Mouse (Mus musculus) forebrain, postnatal 0 days (tissue): ENCODE data around the gene Myo16. TPM values are rescaled to one million over a fixed set of nuclear protein-coding genes. Genes with fewer than 3 reads are reported as not detected.

Source experiments
- ATAC-seq: fragments of 200-750 bp; cut with Nextera tagmentation; 2 replicates; pipeline ENCODE4 v1.8.0; 2017; ENCODE audit warnings: mild to moderate bottlenecking, moderate library complexity
- DNase-seq: peaks from one replicate; pipeline ENCODE4 v3.0.0-alpha.2; 2015
- H3K27ac ChIP-seq: fragments of 300-500 bp; sonication (generic); 2 replicates; pipeline ENCODE4 v1.5.1; 2014; ENCODE audit warnings: low read depth, mild to moderate bottlenecking, antibody characterized with exemption, low read length, moderate library complexity, mixed read lengths
- H3K27me3 ChIP-seq: fragments of 300-500 bp; sonication (generic); 2 replicates; pipeline ENCODE4 v1.6.1; 2014; ENCODE audit warnings: mild to moderate bottlenecking, low read length, mixed read lengths; ENCODE audit not compliant: insufficient read depth
- H3K36me3 ChIP-seq: fragments of 300-500 bp; sonication (generic); 2 replicates; pipeline ENCODE4 v1.6.1; 2014; ENCODE audit warnings: mild to moderate bottlenecking, moderate library complexity; ENCODE audit not compliant: insufficient read depth
- H3K4me1 ChIP-seq: fragments of 300-500 bp; sonication (generic); 2 replicates; pipeline ENCODE4 v1.6.1; 2014; ENCODE audit warnings: antibody characterized with exemption; ENCODE audit not compliant: insufficient read depth
- H3K4me2 ChIP-seq: fragments of 300-500 bp; sonication (generic); 2 replicates; pipeline ENCODE4 v1.6.1; 2014; ENCODE audit warnings: low read depth, mild to moderate bottlenecking, moderate library complexity
- H3K4me3 ChIP-seq: fragments of 300-500 bp; sonication (generic); 2 replicates; pipeline ENCODE4 v1.5.1; 2014; ENCODE audit warnings: low read depth, low read length, mixed read lengths
- H3K9ac ChIP-seq: fragments of 300-500 bp; sonication (generic); 2 replicates; pipeline ENCODE4 v1.6.1; 2014; ENCODE audit warnings: mild to moderate bottlenecking
- H3K9me3 ChIP-seq: fragments of 300-500 bp; sonication (generic); 2 replicates; pipeline ENCODE4 v1.6.1; 2016; ENCODE audit warnings: low read length
- CTCF ChIP-seq: sonication (generic); IDR thresholded peaks from 2 replicates; pipeline ENCODE4 v1.5.1; 2016; ENCODE audit warnings: antibody characterized with exemption, control low read depth, low read depth
- WGBS: fragments of 180-500 bp; shearing (Covaris S2); extraction: QIAGEN DNeasy Blood & Tissue Kit; methylation state at CpG from one replicate; pipeline ENCODE4 v1.1.7; 2014; 5-methylcytosine and 5-hydroxymethylcytosine counted together
- polyA plus RNA-seq: library from polyadenylated mRNA; unstranded; fragments of >200 nt; fragmentation: Nextera tagmentation; extraction: Ambion mirVana; gene quantifications from 2 replicates; pipeline ENCODE4 v1.2.1, GENCODE M21; 2015
- total RNA-seq: library from RNA; depleted of rRNA; stranded (reverse); fragments of >200 nt; gene quantifications from 2 replicates; pipeline ENCODE4 v1.2.3, GENCODE M21; 2014

The Myo16 gene
- total and polyA plus RNA-seq, 2 experiments from 2014 or later, result 5.5 to 58.6 TPM

GRCm38 (mm10) chr8:10474446-10474845 is 320.7 kb downstream of the Myo16 start:
- Histone ChIP-seq H3K27ac (no peak overlapping the region), H3K36me3 (peaks cover 2% of the 10 kb centered on the region; the same call in 1 of the 2 replicates), H3K4me3 (no peak overlapping the region), H3K4me1 (peaks cover 6% of the 10 kb centered on the region; the same call in 1 of the 2 replicates), H3K9ac (no peak overlapping the region), H3K27me3 (no peaks in the 10 kb centered on the region), H3K4me2 (no peak overlapping the region), H3K9me3 (no peaks in the 10 kb centered on the region)
- DNase-seq, result peak; percentile 52
- WGBS, result 57% methylated on average over 3 of the region's 3 CpGs
- 0 out of 2 replicates have a peak, but pooled peaks have one; percentile 56 for ATAC-seq
- TF ChIP-seq CTCF, result no peak

GRCm38 (mm10) chr8:10479059-10479458 is 325.3 kb downstream of the Myo16 start:
- Histone ChIP-seq H3K4me3 (no peak overlapping the region), H3K9ac (no peak overlapping the region), H3K27me3 (no peaks in the 10 kb centered on the region), H3K4me1 (peaks cover 6% of the 10 kb centered on the region; the same call in 1 of the 2 replicates), H3K9me3 (no peaks in the 10 kb centered on the region), H3K36me3 (peaks cover 2% of the 10 kb centered on the region; the same call in 1 of the 2 replicates), H3K4me2 (no peak overlapping the region), H3K27ac (no peak overlapping the region)
- ATAC-seq (no peak; the same call in 1 of the 2 replicates), DNase-seq (peak; percentile 41)
- TF ChIP-seq CTCF, result no peak
- 33% methylated on average over 10 of the region's 10 CpGs for WGBS

GRCm38 (mm10) chr8:10480850-10481249 is 327.1 kb downstream of the Myo16 start:
- no peaks in the 10 kb centered on the region for H3K27me3 ChIP-seq
- H3K9ac ChIP-seq, result no peak overlapping the region
- no peak overlapping the region for H3K4me2 ChIP-seq
- no peak for DNase-seq
- no peak for TF ChIP-seq CTCF
- no peaks in the 10 kb centered on the region for H3K9me3 ChIP-seq
- no peak overlapping the region for H3K4me3 ChIP-seq
- H3K27ac ChIP-seq, result no peak overlapping the region
- ATAC-seq, result no peak
- no peaks in the 10 kb centered on the region for H3K4me1 ChIP-seq
- 92% methylated on average over 8 of the region's 8 CpGs for WGBS
- H3K36me3 ChIP-seq, result peaks cover 2% of the 10 kb centered on the region; the same call in 1 of the 2 replicates

GRCm38 (mm10) chr8:10482064-10482463 is 328.4 kb downstream of the Myo16 start:
- H3K4me2 ChIP-seq, result no peak overlapping the region
- H3K9ac ChIP-seq, result no peak overlapping the region
- ATAC-seq (no peak), DNase-seq (no peak)
- H3K27ac ChIP-seq, result no peak overlapping the region
- TF ChIP-seq CTCF, result no peak
- H3K9me3 ChIP-seq, result no peaks in the 10 kb centered on the region
- H3K4me1 ChIP-seq, result no peaks in the 10 kb centered on the region
- WGBS, result 84% methylated on average over 5 of the region's 5 CpGs
- H3K27me3 ChIP-seq, result no peaks in the 10 kb centered on the region
- H3K36me3 ChIP-seq, result peaks cover 1% of the 10 kb centered on the region; the same call in 1 of the 2 replicates
- H3K4me3 ChIP-seq, result no peak overlapping the region

GRCm38 (mm10) chr8:10482880-10483279 is 329.2 kb downstream of the Myo16 start:
- Histone ChIP-seq H3K36me3 (no peaks in the 10 kb centered on the region), H3K4me3 (no peak overlapping the region), H3K9ac (no peak overlapping the region), H3K9me3 (no peaks in the 10 kb centered on the region), H3K27me3 (no peaks in the 10 kb centered on the region), H3K4me1 (no peaks in the 10 kb centered on the region), H3K27ac (no peak overlapping the region), H3K4me2 (no peak overlapping the region)
- ATAC-seq (no peak), DNase-seq (no peak)
- WGBS, result 60% methylated on average over 1 of the region's 1 CpGs
- TF ChIP-seq CTCF, result no peak

- no peaks in the 10 kb centered on the region for H3K36me3 ChIP-seq
- no peak overlapping the region for H3K9ac ChIP-seq
- ATAC-seq, result no peak
- H3K27me3 ChIP-seq, result no peaks in the 10 kb centered on the region
- H3K9me3 ChIP-seq, result no peaks in the 10 kb centered on the region
- no peak overlapping the region for H3K4me3 ChIP-seq
- no peak overlapping the region for H3K27ac ChIP-seq
- H3K4me2 ChIP-seq, result no peak overlapping the region
- no peaks in the 10 kb centered on the region for H3K4me1 ChIP-seq
- 57% methylated on average over 5 of the region's 5 CpGs for WGBS
- no peak for DNase-seq
- TF ChIP-seq CTCF, result no peak
Measured at GRCm38 (mm10) chr8:10483841-10484240, 330.1 kb downstream of the Myo16 start.

GRCm38 (mm10) chr8:10489738-10490419 is 336.2 kb downstream of the Myo16 start:
- 49% methylated on average over 10 of the region's 10 CpGs for WGBS
- Histone ChIP-seq H3K36me3 (no peaks in the 10 kb centered on the region), H3K4me1 (peaks cover 5% of the 10 kb centered on the region; the same call in 1 of the 2 replicates), H3K4me2 (peak overlapping the region; percentile 8; the same call in 1 of the 2 replicates), H3K9ac (no peak overlapping the region), H3K4me3 (no peak overlapping the region), H3K9me3 (no peaks in the 10 kb centered on the region), H3K27ac (peak overlapping the region; percentile 75), H3K27me3 (no peaks in the 10 kb centered on the region)
- peak; percentile 76 for DNase-seq
- ATAC-seq, result peak; percentile 70
- no peak for TF ChIP-seq CTCF
